Mouse (Mus musculus): ENCODE data around the gene Runx3. TPM values are rescaled to one million over a fixed set of nuclear protein-coding genes. Genes with fewer than 3 reads are reported as not detected.

The Runx3 gene
- polyA plus RNA-seq, 1 experiment from 2014 or later: not detected

GRCm38 (mm10) chr4:135136202-135136601 lies 15.8 kb downstream of the Runx3 start:
- no peaks in the 10 kb centered on the region for H3K36me3 ChIP-seq (ENCODE audit: control insufficient read depth, insufficient read depth)

GRCm38 (mm10) chr4:135136612-135137011 lies 16.2 kb downstream of the Runx3 start:
- H3K4me3 ChIP-seq (replicated peaks; ENCODE audit: low read length): no peak overlapping the region
- no peak overlapping the region for H3K27ac ChIP-seq (ENCODE audit: low read length)
- H3K36me3 ChIP-seq (ENCODE audit: control insufficient read depth, insufficient read depth): no peaks in the 10 kb centered on the region
- WGBS: 57% methylated on average over 10 of the region's 10 CpGs
- H3K9ac ChIP-seq (replicated peaks; ENCODE audit: low read depth, low read length): no peak overlapping the region
- no peak overlapping the region for H3K4me2 ChIP-seq (ENCODE audit: low read length)
- no peaks in the 10 kb centered on the region for H3K4me1 ChIP-seq (replicated peaks; ENCODE audit: control insufficient read depth, insufficient read depth, low read length)
- no peaks in the 10 kb centered on the region for H3K9me3 ChIP-seq (ENCODE audit: control insufficient read depth, low read length)
- H3K27me3 ChIP-seq (replicated peaks; ENCODE audit: control insufficient read depth, insufficient read depth, low read length): peaks cover 35% of the 10 kb centered on the region
- no peak for ATAC-seq

More at GRCm38 (mm10) chr4:135136202-135136601, 15.8 kb downstream of the Runx3 start:
- H3K4me2 ChIP-seq (ENCODE audit: low read length): no peak overlapping the region
- WGBS: 51% methylated on average over 8 of the region's 8 CpGs
- ATAC-seq: no peak
- H3K4me1 ChIP-seq (replicated peaks; ENCODE audit: control insufficient read depth, insufficient read depth, low read length): no peaks in the 10 kb centered on the region
- H3K9ac ChIP-seq (replicated peaks; ENCODE audit: low read depth, low read length): no peak overlapping the region
- no peak overlapping the region for H3K27ac ChIP-seq (ENCODE audit: low read length)
- no peaks in the 10 kb centered on the region for H3K9me3 ChIP-seq (ENCODE audit: control insufficient read depth, low read length)
- H3K4me3 ChIP-seq (replicated peaks; ENCODE audit: low read length): no peak overlapping the region
- H3K27me3 ChIP-seq (replicated peaks; ENCODE audit: control insufficient read depth, insufficient read depth, low read length): peaks cover 31% of the 10 kb centered on the region

- Histone ChIP-seq H3K27ac (ENCODE audit: low read length) (no peak overlapping the region), H3K27me3 (replicated peaks; ENCODE audit: control insufficient read depth, insufficient read depth, low read length) (peaks cover 71% of the 10 kb centered on the region), H3K9ac (replicated peaks; ENCODE audit: low read depth, low read length) (no peak overlapping the region), H3K4me2 (ENCODE audit: low read length) (no peak overlapping the region), H3K4me3 (replicated peaks; ENCODE audit: low read length) (no peak overlapping the region), H3K9me3 (ENCODE audit: control insufficient read depth, low read length) (no peaks in the 10 kb centered on the region), H3K36me3 (ENCODE audit: control insufficient read depth, insufficient read depth) (no peaks in the 10 kb centered on the region), H3K4me1 (replicated peaks; ENCODE audit: control insufficient read depth, insufficient read depth, low read length) (no peaks in the 10 kb centered on the region)
- WGBS: 1% methylated on average over 25 of the region's 25 CpGs
- ATAC-seq: no peak
These were observed 20.4 kb downstream of the Runx3 start for GRCm38 (mm10) chr4:135140647-135141515.

- Histone ChIP-seq H3K9ac (replicated peaks; ENCODE audit: low read depth, low read length) (no peak overlapping the region), H3K27me3 (replicated peaks; ENCODE audit: control insufficient read depth, insufficient read depth, low read length) (peaks cover 80% of the 10 kb centered on the region), H3K4me2 (ENCODE audit: low read length) (no peak overlapping the region), H3K27ac (ENCODE audit: low read length) (no peak overlapping the region), H3K4me3 (replicated peaks; ENCODE audit: low read length) (no peak overlapping the region), H3K36me3 (ENCODE audit: control insufficient read depth, insufficient read depth) (no peaks in the 10 kb centered on the region), H3K9me3 (ENCODE audit: control insufficient read depth, low read length) (no peaks in the 10 kb centered on the region), H3K4me1 (replicated peaks; ENCODE audit: control insufficient read depth, insufficient read depth, low read length) (peaks cover 2% of the 10 kb centered on the region; the same call in 1 of the 2 replicates)
- no peak for ATAC-seq
- 5% methylated on average over 13 of the region's 13 CpGs for WGBS
These were observed 21.3 kb downstream of the Runx3 start for GRCm38 (mm10) chr4:135141720-135142119.

GRCm38 (mm10) chr4:135146734-135147133 lies 26.3 kb downstream of the Runx3 start:
- Histone ChIP-seq H3K9ac (replicated peaks; ENCODE audit: low read depth, low read length) (no peak overlapping the region), H3K36me3 (ENCODE audit: control insufficient read depth, insufficient read depth) (no peaks in the 10 kb centered on the region), H3K9me3 (ENCODE audit: control insufficient read depth, low read length) (no peaks in the 10 kb centered on the region), H3K4me2 (ENCODE audit: low read length) (no peak overlapping the region), H3K4me3 (replicated peaks; ENCODE audit: low read length) (no peak overlapping the region), H3K27ac (ENCODE audit: low read length) (no peak overlapping the region), H3K27me3 (replicated peaks; ENCODE audit: control insufficient read depth, insufficient read depth, low read length) (peaks cover 92% of the 10 kb centered on the region), H3K4me1 (replicated peaks; ENCODE audit: control insufficient read depth, insufficient read depth, low read length) (peaks cover 6% of the 10 kb centered on the region)
- ATAC-seq: no peak
- 8% methylated on average over 15 of the region's 15 CpGs for WGBS

- no peak overlapping the region for H3K27ac ChIP-seq (ENCODE audit: low read length)
- no peak for ATAC-seq
- WGBS: 2% methylated on average over 7 of the region's 7 CpGs
- no peak overlapping the region for H3K4me3 ChIP-seq (replicated peaks; ENCODE audit: low read length)
- no peaks in the 10 kb centered on the region for H3K36me3 ChIP-seq (ENCODE audit: control insufficient read depth, insufficient read depth)
- H3K9ac ChIP-seq (replicated peaks; ENCODE audit: low read depth, low read length): no peak overlapping the region
- H3K4me2 ChIP-seq (ENCODE audit: low read length): no peak overlapping the region
- H3K4me1 ChIP-seq (replicated peaks; ENCODE audit: control insufficient read depth, insufficient read depth, low read length): peaks cover 16% of the 10 kb centered on the region
- no peaks in the 10 kb centered on the region for H3K9me3 ChIP-seq (ENCODE audit: control insufficient read depth, low read length)
- H3K27me3 ChIP-seq (replicated peaks; ENCODE audit: control insufficient read depth, insufficient read depth, low read length): peaks cover 87% of the 10 kb centered on the region
These were observed 28.2 kb downstream of the Runx3 start for GRCm38 (mm10) chr4:135148660-135149059.

- Histone ChIP-seq H3K4me1 (replicated peaks; ENCODE audit: control insufficient read depth, insufficient read depth, low read length) (peaks cover 16% of the 10 kb centered on the region), H3K27me3 (replicated peaks; ENCODE audit: control insufficient read depth, insufficient read depth, low read length) (peaks cover 85% of the 10 kb centered on the region), H3K4me2 (ENCODE audit: low read length) (no peak overlapping the region), H3K36me3 (ENCODE audit: control insufficient read depth, insufficient read depth) (no peaks in the 10 kb centered on the region), H3K9me3 (ENCODE audit: control insufficient read depth, low read length) (no peaks in the 10 kb centered on the region), H3K9ac (replicated peaks; ENCODE audit: low read depth, low read length) (no peak overlapping the region), H3K4me3 (replicated peaks; ENCODE audit: low read length) (no peak overlapping the region), H3K27ac (ENCODE audit: low read length) (no peak overlapping the region)
- ATAC-seq: no peak
- 3% methylated on average over 32 of the region's 32 CpGs for WGBS
These were observed 29.8 kb downstream of the Runx3 start for GRCm38 (mm10) chr4:135150031-135150801.

GRCm38 (mm10) chr4:135151111-135151987 lies 30.9 kb downstream of the Runx3 start:
- 3% methylated on average over 34 of the region's 34 CpGs for WGBS
- no peaks in the 10 kb centered on the region for H3K9me3 ChIP-seq (ENCODE audit: control insufficient read depth, low read length)
- ATAC-seq: no peak
- H3K4me1 ChIP-seq (replicated peaks; ENCODE audit: control insufficient read depth, insufficient read depth, low read length): peaks cover 16% of the 10 kb centered on the region
- no peaks in the 10 kb centered on the region for H3K36me3 ChIP-seq (ENCODE audit: control insufficient read depth, insufficient read depth)
- H3K4me3 ChIP-seq (replicated peaks; ENCODE audit: low read length): no peak overlapping the region
- peaks cover 85% of the 10 kb centered on the region for H3K27me3 ChIP-seq (replicated peaks; ENCODE audit: control insufficient read depth, insufficient read depth, low read length)
- H3K4me2 ChIP-seq (ENCODE audit: low read length): no peak overlapping the region
- no peak overlapping the region for H3K27ac ChIP-seq (ENCODE audit: low read length)
- no peak overlapping the region for H3K9ac ChIP-seq (replicated peaks; ENCODE audit: low read depth, low read length)

Data from forebrain, embryonic 16.5 days (tissue).